Mouse (Mus musculus): ENCODE results near the gene Dusp18.

DNA sequence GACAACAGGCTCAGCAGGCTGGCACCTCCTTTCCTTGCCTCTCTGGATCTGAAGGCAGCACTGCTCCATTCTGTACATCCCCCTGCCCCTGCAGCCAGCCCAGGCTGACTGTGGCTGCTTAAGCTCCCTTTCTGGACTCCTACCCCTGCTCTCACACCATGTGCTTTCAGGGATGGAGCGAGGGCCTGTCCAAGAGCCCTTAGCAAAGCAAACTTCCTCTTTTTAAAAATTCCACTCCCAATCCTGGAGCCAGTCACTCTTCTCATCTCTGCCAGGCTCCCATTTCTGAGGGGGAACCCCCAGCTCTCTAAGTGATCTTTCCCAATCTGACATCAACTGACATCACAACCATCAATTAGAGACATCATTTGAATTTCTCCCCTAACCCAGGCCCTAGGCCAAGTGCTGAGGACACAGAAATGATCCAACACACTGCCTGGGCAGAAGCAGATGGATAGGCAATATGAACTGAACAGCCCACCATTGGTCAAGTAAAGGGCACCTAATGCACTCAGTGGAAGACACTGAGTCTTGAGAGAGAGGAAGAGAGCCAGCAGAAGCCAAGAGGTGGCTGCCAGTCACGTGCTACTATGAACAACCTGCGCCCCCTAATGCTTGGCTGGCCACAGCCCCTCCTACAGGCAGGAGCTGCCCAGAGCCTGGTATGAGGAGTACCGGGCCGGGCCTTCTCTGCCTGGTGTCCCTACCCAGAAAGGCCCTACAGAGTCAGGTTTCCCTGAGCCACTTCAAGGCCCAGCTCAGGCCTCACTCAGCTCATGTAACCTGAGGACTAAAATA lies 15.7 kb downstream of the Dusp18 start:
- TF ChIP-seq EP300 (IDR thresholded peaks at IDR 0.05; ENCODE audit: low read length) (no peak), CTCF (conservative IDR thresholded peaks at IDR 0.05 in 1 of 2, IDR thresholded peaks at IDR 0.05 in 1 of 2; ENCODE audit: low read depth in 2 of 2, low read length in 2 of 2) (peak in 1 of 2 experiments; percentile 4; a peak in 1 of 4 replicates), ELF1 (IDR thresholded peaks at IDR 0.05; ENCODE audit: low read depth, low read length) (no peak), UBTF (IDR thresholded peaks at IDR 0.05; ENCODE audit: low read depth, low read length) (no peak), MEF2A (IDR thresholded peaks at IDR 0.05; ENCODE audit: borderline replicate concordance, low read depth, low read length) (no peak), POLR2AphosphoS2 (IDR thresholded peaks at IDR 0.05; ENCODE audit: low read depth, low read length) (no peak), SIN3A (IDR thresholded peaks at IDR 0.05; ENCODE audit: low read length) (no peak), POLR2A (IDR thresholded peaks at IDR 0.05; ENCODE audit: low read depth, low read length) (no peak)
